Mouse (Mus musculus) kidney, postnatal 36 days (tissue): ENCODE measurements at regions not wholly inside any gene's neighbourhood (a gene's known extent, or its start where the extent isn't known, plus 50 kb on each side); places are given as distances from the start of the nearest gene placed in this dataset.
A peak's percentile ranks its signal among the peaks of the same experiment; 100 is the strongest.

Source experiments
- DNase-seq, 2 experiments: peaks; one replicate each; pipeline ENCODE4 v3.0.0; 2021 to 2022; ENCODE audit warnings: mixed read lengths in 2 of 2

DNA sequence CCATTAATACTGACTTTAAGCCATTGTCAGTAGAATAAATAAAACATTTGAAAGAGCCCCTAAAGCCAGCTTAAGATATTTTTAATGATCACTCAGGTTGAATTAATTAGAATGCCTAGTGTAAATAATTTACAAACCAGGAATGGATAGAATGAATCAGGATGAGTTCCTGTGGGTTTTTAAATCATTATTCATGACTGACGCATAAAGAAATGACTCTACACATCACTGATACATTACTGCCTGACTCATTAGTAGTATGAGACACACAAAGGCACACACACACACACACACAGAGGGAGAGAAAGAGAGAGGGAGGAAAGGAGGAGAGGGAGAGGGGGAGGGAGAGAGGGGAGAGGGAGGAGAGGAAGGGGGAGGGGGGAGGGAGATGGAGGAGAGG lies 612.0 kb downstream of the Ipmk start:
- no peak for DNase-seq

DNA sequence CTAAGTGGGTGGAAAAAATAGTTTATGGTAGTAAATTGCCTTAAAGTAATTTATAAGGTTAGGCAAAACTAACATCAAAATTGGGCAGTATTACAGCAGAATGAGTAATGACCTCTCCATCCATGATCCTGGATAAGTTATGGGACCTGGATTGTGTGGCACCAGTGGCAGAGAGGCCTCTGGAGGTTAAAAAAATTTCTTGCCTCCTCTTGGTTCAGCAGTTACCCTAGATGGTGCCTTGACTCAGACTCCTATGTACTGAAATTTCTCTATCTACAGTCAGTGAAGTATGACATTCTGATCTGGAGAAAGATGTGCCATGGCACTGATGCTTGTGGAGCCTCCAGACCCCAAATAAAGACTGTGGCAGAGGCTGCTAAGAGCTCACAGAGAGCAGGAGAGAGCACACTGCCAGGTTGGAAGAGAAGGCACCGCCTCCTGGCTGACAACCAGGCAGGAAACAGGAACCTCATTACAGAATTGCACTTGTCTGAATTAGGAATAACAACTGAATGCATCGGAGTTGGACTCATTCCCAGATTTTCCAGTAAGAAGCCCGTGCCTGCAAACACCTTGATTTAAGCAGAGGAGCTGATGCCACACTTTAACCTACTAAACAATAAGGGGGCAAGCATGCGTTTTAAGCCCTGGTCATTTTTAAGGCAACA lies 613.0 kb downstream of the Ipmk start:
- DNase-seq: no peak

DNA sequence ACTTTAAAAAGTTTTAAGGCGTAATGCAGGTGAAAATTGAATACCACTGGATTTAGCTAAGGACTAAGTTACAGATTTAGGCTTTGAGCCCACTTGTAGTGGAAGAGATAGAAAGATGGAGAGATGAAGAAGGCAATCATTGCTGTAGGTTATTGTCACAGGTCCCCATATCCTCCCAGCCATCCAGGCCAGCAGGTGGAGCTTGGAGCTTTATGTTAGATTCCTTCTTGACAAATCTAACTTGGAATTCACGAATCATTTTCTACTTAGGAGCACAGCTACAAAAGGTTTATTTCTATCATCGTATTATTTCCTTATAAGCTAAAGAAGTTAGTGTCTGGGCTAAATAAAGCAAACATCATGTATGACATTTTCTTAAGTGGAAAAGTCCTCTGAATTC lies 630.5 kb downstream of the Ipmk start:
- DNase-seq: peak in 1 of 2 experiments; percentile 4

DNA sequence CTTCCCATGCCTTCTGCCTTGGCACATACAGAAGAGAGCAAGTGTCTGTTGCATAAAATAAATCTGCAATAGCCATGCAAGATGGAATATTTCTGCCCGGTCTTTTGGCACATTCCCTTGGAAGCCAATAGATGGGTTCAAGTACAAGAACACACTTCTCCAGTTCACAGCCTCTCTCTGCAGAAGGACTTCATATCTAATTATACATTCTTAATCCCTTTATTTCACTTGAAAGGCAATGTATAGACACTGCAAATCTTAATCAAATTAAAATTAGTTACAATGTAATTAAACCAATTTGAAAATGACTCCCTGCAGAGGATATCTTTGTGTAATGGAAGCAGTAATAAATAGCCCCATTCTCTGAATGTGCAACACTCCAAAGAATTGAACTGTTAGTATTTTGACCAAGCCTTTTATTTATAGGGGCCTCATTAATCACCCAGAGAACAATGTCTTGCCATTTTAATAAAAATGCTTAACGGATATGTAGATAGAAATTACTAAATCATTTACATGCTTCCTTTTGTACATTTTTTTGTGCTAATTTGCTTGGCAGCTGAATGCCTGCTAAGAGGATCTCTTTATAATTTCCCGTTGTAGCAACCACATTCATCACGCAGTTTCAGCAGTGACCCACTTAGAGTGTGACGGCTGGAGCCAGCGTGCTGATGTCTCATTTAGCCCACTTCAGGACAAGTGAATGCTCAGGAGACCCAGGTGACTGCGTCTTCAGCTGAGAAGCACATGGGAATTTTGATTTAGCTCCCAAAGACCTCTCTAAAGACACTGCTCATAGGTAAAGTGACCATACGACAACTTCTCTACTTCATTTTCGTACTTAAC lies 651.5 kb upstream of the Zwint start:
- DNase-seq: no peak
